Mouse (Mus musculus): Measurements from ENCODE around the gene Dennd1a.

GRCm38 (mm10) chr2:37786461-37786860 is 500.7 kb downstream of the Dennd1a start:
- TF ChIP-seq CTCF (IDR thresholded peaks at IDR 0.05; ENCODE audit: low read depth, low read length) (no peak), POLR2A (IDR thresholded peaks at IDR 0.05; ENCODE audit: extremely low read depth, insufficient read depth, low read length) (no peak)

Measured in liver, adult 2 months (tissue).